In genomic region chr12:84084581-84084980, GRCm38 (mm10) we compare ENCODE assay signal across 30 mouse cellular contexts. TPM values are rescaled to one million over a fixed set of nuclear protein-coding genes. Genes with fewer than 3 reads are reported as not detected.
DNase-seq lines count a peak whose midpoint lies in the region; ATAC-seq and TF ChIP-seq lines count a peak whose summit lies in the region.
"Had no signal": no experiment of that assay in that cellular context is flagged by ENCODE, and none has a peak within 500 bp of the region (broad histone marks: within the 10 kb centered on the region; RNA-seq: fewer than 3 reads in every experiment).

No protein-coding gene starts in this region.

- TF ChIP-seq CTCF in heart, postnatal 0 days (IDR thresholded peaks at IDR 0.05; ENCODE audit: low read depth), result no peak
- TF ChIP-seq CTCF in stomach, postnatal 0 days (IDR thresholded peaks at IDR 0.05; ENCODE audit: low read depth), result no peak

- H3K4me1 ChIP-seq in heart, postnatal 0 days (ENCODE audit: control insufficient read depth, insufficient read depth), result 0 out of 2 replicates have a peak, but pooled peaks cover 8% of the 10 kb centered on the region
- no peaks in the 10 kb centered on the region for H3K4me1 ChIP-seq in intestine, embryonic 15.5 days (replicated peaks)
- H3K4me1 ChIP-seq in stomach, postnatal 0 days (replicated peaks; ENCODE audit: control insufficient read depth, insufficient read depth), result no peaks in the 10 kb centered on the region
- H3K4me1 ChIP-seq: embryonic facial prominence, embryonic 12.5 days; embryonic facial prominence, embryonic 15.5 days; forebrain, embryonic 12.5 days; forebrain, embryonic 15.5 days had no signal

- H3K9me3 ChIP-seq in heart, postnatal 0 days (replicated peaks; ENCODE audit: control insufficient read depth, low read length), result 0 out of 2 replicates have a peak, but pooled peaks cover 8% of the 10 kb centered on the region
- 0 out of 2 replicates have a peak, but pooled peaks cover 3% of the 10 kb centered on the region for H3K9me3 ChIP-seq in intestine, embryonic 15.5 days
- 0 out of 2 replicates have a peak, but pooled peaks cover 2% of the 10 kb centered on the region for H3K9me3 ChIP-seq in stomach, postnatal 0 days (ENCODE audit: control insufficient read depth, low read length)
- H3K9me3 ChIP-seq: embryonic facial prominence, embryonic 12.5 days; embryonic facial prominence, embryonic 15.5 days; forebrain, embryonic 15.5 days had no signal

- 49% methylated on average over 4 of the region's 4 CpGs for WGBS in heart, postnatal 0 days
- 64% methylated on average over 4 of the region's 4 CpGs for WGBS in intestine, embryonic 15.5 days
- WGBS in stomach, postnatal 0 days, result 58% methylated on average over 4 of the region's 4 CpGs

- TF ChIP-seq EP300 in heart, postnatal 0 days (IDR thresholded peaks at IDR 0.05; ENCODE audit: low read depth), result peak; percentile 62; the same call in 1 of the 2 replicates
- no peak for TF ChIP-seq EP300 in stomach, postnatal 0 days (optimal IDR thresholded peaks at IDR 0.05)

- peak; percentile 20; the same call in 1 of the 2 replicates for ATAC-seq in heart, postnatal 0 days (ENCODE audit: insufficient read depth, low read depth)
- ATAC-seq in intestine, embryonic 15.5 days, result peak; percentile 88
- ATAC-seq in stomach, postnatal 0 days (ENCODE audit: low FRiP score, low TSS enrichment), result peak; percentile 84
- ATAC-seq: activated CD4-positive, CD25-positive, alpha-beta regulatory T cell, adult 4 months; forebrain, embryonic 15.5 days; hindbrain, postnatal 0 days had no signal

- no peak overlapping the region for H3K4me3 ChIP-seq in heart, postnatal 0 days (ENCODE audit: low read depth, low read length)
- no peak overlapping the region for H3K4me3 ChIP-seq in intestine, embryonic 15.5 days (replicated peaks)
- no peak overlapping the region for H3K4me3 ChIP-seq in stomach, postnatal 0 days (ENCODE audit: low read depth, low read length)
- H3K4me3 ChIP-seq: embryonic facial prominence, embryonic 12.5 days; embryonic facial prominence, embryonic 15.5 days; forebrain, embryonic 12.5 days; forebrain, embryonic 15.5 days had no signal

- H3K9ac ChIP-seq in heart, postnatal 0 days (replicated peaks; ENCODE audit: low read depth, low read length), result no peak overlapping the region
- no peak overlapping the region for H3K9ac ChIP-seq in intestine, embryonic 15.5 days
- no peak overlapping the region for H3K9ac ChIP-seq in stomach, postnatal 0 days (ENCODE audit: low read length)
- H3K9ac ChIP-seq: embryonic facial prominence, embryonic 12.5 days; embryonic facial prominence, embryonic 15.5 days; forebrain, embryonic 12.5 days; forebrain, embryonic 15.5 days; hindbrain, embryonic 14.5 days had no signal

- H3K4me2 ChIP-seq in heart, postnatal 0 days (ENCODE audit: low read depth, low read length), result no peak overlapping the region
- no peak overlapping the region for H3K4me2 ChIP-seq in intestine, embryonic 15.5 days (replicated peaks)
- no peak overlapping the region for H3K4me2 ChIP-seq in stomach, postnatal 0 days (replicated peaks; ENCODE audit: low read depth)
- H3K4me2 ChIP-seq: embryonic facial prominence, embryonic 12.5 days; embryonic facial prominence, embryonic 15.5 days; forebrain, embryonic 12.5 days; forebrain, embryonic 15.5 days; heart, embryonic 11.5 days; hindbrain, embryonic 14.5 days had no signal

- no peak overlapping the region for H3K27ac ChIP-seq in heart, postnatal 0 days (ENCODE audit: low read depth)
- H3K27ac ChIP-seq in intestine, embryonic 15.5 days, result peak overlapping the region; percentile 29; the same call in 1 of the 2 replicates
- no peak overlapping the region for H3K27ac ChIP-seq in stomach, postnatal 0 days (replicated peaks)
- H3K27ac ChIP-seq: embryonic facial prominence, embryonic 12.5 days; embryonic facial prominence, embryonic 15.5 days; forebrain, embryonic 12.5 days; forebrain, embryonic 15.5 days; hindbrain, embryonic 14.5 days; hindbrain, postnatal 0 days had no signal

- no peaks in the 10 kb centered on the region for H3K27me3 ChIP-seq in heart, postnatal 0 days (ENCODE audit: control insufficient read depth, insufficient read depth, low read length)
- no peaks in the 10 kb centered on the region for H3K27me3 ChIP-seq in intestine, embryonic 15.5 days (replicated peaks)
- no peaks in the 10 kb centered on the region for H3K27me3 ChIP-seq in stomach, postnatal 0 days (ENCODE audit: control insufficient read depth, insufficient read depth, low read length)
- H3K27me3 ChIP-seq: embryonic facial prominence, embryonic 12.5 days; embryonic facial prominence, embryonic 15.5 days; forebrain, embryonic 12.5 days; forebrain, embryonic 15.5 days had no signal

- no peaks in the 10 kb centered on the region for H3K36me3 ChIP-seq in heart, postnatal 0 days (replicated peaks; ENCODE audit: control insufficient read depth, insufficient read depth, low read length)
- no peaks in the 10 kb centered on the region for H3K36me3 ChIP-seq in intestine, embryonic 15.5 days
- H3K36me3 ChIP-seq in stomach, postnatal 0 days (ENCODE audit: control insufficient read depth, insufficient read depth, low read length), result no peaks in the 10 kb centered on the region
- H3K36me3 ChIP-seq: embryonic facial prominence, embryonic 12.5 days; embryonic facial prominence, embryonic 15.5 days; forebrain, embryonic 12.5 days; forebrain, embryonic 15.5 days had no signal

- peak; percentile 27 for DNase-seq in heart, postnatal 0 days (ENCODE audit: low spot score)
- DNase-seq in heart, adult 11 months, result no peak
- peak; percentile 98 for DNase-seq in fat pad, adult 2 months (ENCODE audit: extremely low read depth, low read depth, low spot score)
- DNase-seq in stomach, postnatal 0 days (ENCODE audit: low spot score), result peak; percentile 16
- no peak for DNase-seq in right cerebral cortex, postnatal 36 days (ENCODE audit: low spot score in 2 of 2)
- DNase-seq in adrenal gland, postnatal 4 days (ENCODE audit: low spot score in 2 of 2), result no peak
- DNase-seq: adrenal gland, adult 8-10 months; adrenal gland, postnatal 25 days; cerebellum, adult 2 months; cerebellum, adult 9-11 months; cerebellum, postnatal 25 days; gastrocnemius, postnatal 25 days; heart, postnatal 14 days; heart, postnatal 4 days had no signal

RNA-seq across cellular contexts. Expression of gene Acot5, which starts 15.5 kb away (rescaled TPM):
- not detected in 2 replicates for total RNA-seq in heart, postnatal 0 days (2014; rRNA removed; ENCODE audit: low replicate concordance)
- polyA plus RNA-seq in heart, postnatal 0 days (2015; fragmentation: Nextera tagmentation; extraction: Ambion mirVana), result not detected in 2 replicates
- 0.18 TPM in 1 of 2 replicates, not detected in the other for polyA plus RNA-seq in intestine, embryonic 15.5 days (2015; fragmentation: Nextera tagmentation; extraction: Ambion mirVana)
- 0.16 TPM in 2 replicates for polyA plus RNA-seq in stomach, postnatal 0 days (2015; fragmentation: Nextera tagmentation; extraction: Ambion mirVana)
- under 1 TPM; 0.25 TPM for total RNA-seq in adrenal gland, postnatal 4 days (2021)
- total RNA-seq: common myeloid progenitor, adult 5-6 weeks; ES-E14; gastrocnemius, postnatal 25 days; granulocyte monocyte progenitor cell, adult 5-6 weeks; heart, adult 8-10 months had no signal
- polyA plus RNA-seq: activated CD4-positive, CD25-positive, alpha-beta regulatory T cell, adult 4 months; embryonic facial prominence, embryonic 12.5 days; forebrain, embryonic 12.5 days; heart, embryonic 11.5 days; heart, embryonic 14.5 days; hindbrain, embryonic 11.5 days had no signal

RNA-seq across cellular contexts. Expression of gene Acot6, which starts 15.9 kb away (rescaled TPM):
- total RNA-seq in heart, postnatal 0 days (2014; rRNA removed; ENCODE audit: low replicate concordance), result 1.8 and 5.8 TPM in 2 replicates
- 1.1 and 1.2 TPM in 2 replicates for polyA plus RNA-seq in heart, postnatal 0 days (2015; fragmentation: Nextera tagmentation; extraction: Ambion mirVana)
- polyA plus RNA-seq in intestine, embryonic 15.5 days (2015; fragmentation: Nextera tagmentation; extraction: Ambion mirVana), result 2.0 and 2.1 TPM in 2 replicates
- polyA plus RNA-seq in stomach, postnatal 0 days (2015; fragmentation: Nextera tagmentation; extraction: Ambion mirVana), result 1.3 TPM in 2 replicates
- total RNA-seq in adrenal gland, postnatal 4 days (2021), result 1 to 10 TPM; 5.8 to 6.2 TPM

RNA-seq across cellular contexts. Expression of gene Dnal1, which starts 29.6 kb away (rescaled TPM):
- 2.0 and 2.3 TPM in 2 replicates for total RNA-seq in heart, postnatal 0 days (2014; rRNA removed; ENCODE audit: low replicate concordance)
- 2.6 and 2.7 TPM in 2 replicates for polyA plus RNA-seq in heart, postnatal 0 days (2015; fragmentation: Nextera tagmentation; extraction: Ambion mirVana)
- polyA plus RNA-seq in intestine, embryonic 15.5 days (2015; fragmentation: Nextera tagmentation; extraction: Ambion mirVana), result 3.9 TPM in 2 replicates
- polyA plus RNA-seq in stomach, postnatal 0 days (2015; fragmentation: Nextera tagmentation; extraction: Ambion mirVana), result 1.2 and 1.7 TPM in 2 replicates
- total RNA-seq in adrenal gland, postnatal 4 days (2021), result 10 to 100 TPM; 17.6 to 18.2 TPM

RNA-seq across cellular contexts. Expression of gene Acot3, which starts 32.6 kb away (rescaled TPM):
- 0.31 and 0.54 TPM in 2 replicates for total RNA-seq in heart, postnatal 0 days (2014; rRNA removed; ENCODE audit: low replicate concordance)
- 1.8 and 2.1 TPM in 2 replicates for polyA plus RNA-seq in heart, postnatal 0 days (2015; fragmentation: Nextera tagmentation; extraction: Ambion mirVana)
- polyA plus RNA-seq in intestine, embryonic 15.5 days (2015; fragmentation: Nextera tagmentation; extraction: Ambion mirVana), result 3.2 and 4.8 TPM in 2 replicates
- 0.30 and 0.53 TPM in 2 replicates for polyA plus RNA-seq in stomach, postnatal 0 days (2015; fragmentation: Nextera tagmentation; extraction: Ambion mirVana)
- total RNA-seq in adrenal gland, postnatal 4 days (2021), result 1 to 10 TPM; 1.5 to 2.4 TPM
- total RNA-seq: adrenal gland, postnatal 25 days; common myeloid progenitor, adult 5-6 weeks; gastrocnemius, adult 8-10 months; gastrocnemius, postnatal 25 days; granulocyte monocyte progenitor cell, adult 5-6 weeks had no signal
- polyA plus RNA-seq: activated CD4-positive, CD25-positive, alpha-beta regulatory T cell, adult 4 months; embryonic facial prominence, embryonic 15.5 days had no signal

RNA-seq across cellular contexts. Expression of gene Gm49366, which starts 45.8 kb away (rescaled TPM):
- not detected in 2 replicates for total RNA-seq in heart, postnatal 0 days (2014; rRNA removed; ENCODE audit: low replicate concordance)
- not detected in 2 replicates for polyA plus RNA-seq in heart, postnatal 0 days (2015; fragmentation: Nextera tagmentation; extraction: Ambion mirVana)
- polyA plus RNA-seq in intestine, embryonic 15.5 days (2015; fragmentation: Nextera tagmentation; extraction: Ambion mirVana), result not detected in 2 replicates
- polyA plus RNA-seq in stomach, postnatal 0 days (2015; fragmentation: Nextera tagmentation; extraction: Ambion mirVana), result not detected in 2 replicates
- total RNA-seq in adrenal gland, postnatal 4 days (2021), result not detected
- total RNA-seq: adrenal gland, postnatal 25 days; common myeloid progenitor, adult 5-6 weeks; ES-E14; gastrocnemius, adult 8-10 months; gastrocnemius, postnatal 25 days; granulocyte monocyte progenitor cell, adult 5-6 weeks; heart, postnatal 14 days; heart, postnatal 4 days; hindbrain, postnatal 0 days had no signal
- polyA plus RNA-seq: activated CD4-positive, CD25-positive, alpha-beta regulatory T cell, adult 4 months; cerebellum, adult 2 months; embryonic facial prominence, embryonic 12.5 days; embryonic facial prominence, embryonic 15.5 days; forebrain, embryonic 12.5 days; forebrain, embryonic 15.5 days; heart, embryonic 11.5 days; heart, embryonic 14.5 days; hindbrain, embryonic 11.5 days; hindbrain, embryonic 14.5 days; hindbrain, postnatal 0 days had no signal

Comparison
In these comparisons a context has a peak if more than half of its experiments do, and no peak if none do; other contexts are left out.
1. DNase-seq: peak in heart, postnatal 0 days (single experiment), fat pad, adult 2 months (single experiment) and stomach, postnatal 0 days (single experiment); none in heart, adult 11 months (single experiment), right cerebral cortex, postnatal 36 days (0 of 2) and adrenal gland, postnatal 4 days (0 of 2).
2. ATAC-seq: peak in every context shown above with its lines; median percentile 88 in intestine, embryonic 15.5 days; 84 in stomach, postnatal 0 days; 20 in heart, postnatal 0 days.